Mouse (Mus musculus) olfactory bulb, adult 2 months (tissue): ENCODE data around the gene Trappc3l.

Experiments used
- CTCF ChIP-seq: fragments of 200-500 bp; IDR thresholded peaks from 2 replicates; pipeline ENCODE4 v1.5.1; 2012; ENCODE audit warnings: low read depth, mild to moderate bottlenecking, low read length, moderate library complexity; ENCODE audit not compliant: insufficient read depth
- POLR2A ChIP-seq: fragments of 200-500 bp; IDR thresholded peaks from 2 replicates; pipeline ENCODE4 v1.6.1; 2012; ENCODE audit warnings: mild to moderate bottlenecking, low read depth, low read length, moderate library complexity; ENCODE audit not compliant: insufficient read depth

- TF ChIP-seq POLR2A (no peak), CTCF (no peak)
These were observed 99.0 kb downstream of the Trappc3l start for GRCm38 (mm10) chr10:34136432-34136831.
